Mouse (Mus musculus): ENCODE results near the gene Nav2. TPM values are rescaled to one million over a fixed set of nuclear protein-coding genes. Genes with fewer than 3 reads are reported as not detected.
A peak's percentile ranks its signal among the peaks of the same experiment; 100 is the strongest.

Gene Nav2
- polyA plus RNA-seq, 1 experiment from 2014 or later, result 2.8 TPM

GRCm38 (mm10) chr7:48894152-48894551 is 14.4 kb upstream of the Nav2 start:
- H3K9me3 ChIP-seq (replicated peaks), result no peaks in the 10 kb centered on the region
- H3K9ac ChIP-seq, result no peak overlapping the region
- no peak overlapping the region for H3K4me2 ChIP-seq
- WGBS (ENCODE audit: insufficient replicate concordance), result under 1% methylated on average over 6 of the region's 6 CpGs
- H3K4me1 ChIP-seq, result peaks cover 5% of the 10 kb centered on the region
- peaks cover 14% of the 10 kb centered on the region for H3K27me3 ChIP-seq (replicated peaks)
- no peak overlapping the region for H3K4me3 ChIP-seq
- no peak overlapping the region for H3K27ac ChIP-seq
- H3K36me3 ChIP-seq, result no peaks in the 10 kb centered on the region
- ATAC-seq, result no peak

DNA sequence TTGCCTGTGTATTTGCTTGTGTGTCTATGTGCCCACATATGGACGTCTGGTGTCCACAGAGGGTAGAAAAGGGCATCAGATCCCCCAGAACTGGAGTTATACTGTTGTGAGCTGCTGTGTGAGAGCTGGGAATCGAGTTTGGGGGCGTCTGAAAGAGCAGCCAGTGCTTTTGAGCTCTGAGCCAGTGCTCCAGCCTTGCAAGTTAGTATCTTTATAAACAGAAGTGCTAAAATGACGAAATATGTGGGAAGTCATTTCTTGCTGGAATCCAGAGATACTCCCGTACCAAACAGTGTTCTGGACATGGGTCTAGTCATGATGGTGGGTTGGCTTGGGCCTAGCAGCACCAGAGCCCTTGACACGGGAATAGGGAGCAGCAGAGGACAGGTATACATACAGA is 13.8 kb upstream of the Nav2 start:
- H3K27me3 ChIP-seq (replicated peaks), result peaks cover 20% of the 10 kb centered on the region
- H3K4me3 ChIP-seq, result no peak overlapping the region
- H3K4me1 ChIP-seq, result peaks cover 5% of the 10 kb centered on the region
- no peaks in the 10 kb centered on the region for H3K36me3 ChIP-seq
- no peak for ATAC-seq
- H3K27ac ChIP-seq, result no peak overlapping the region
- 50% methylated on average over 6 of the region's 6 CpGs for WGBS (ENCODE audit: insufficient replicate concordance)
- H3K4me2 ChIP-seq, result no peak overlapping the region
- H3K9ac ChIP-seq, result no peak overlapping the region
- H3K9me3 ChIP-seq (replicated peaks), result no peaks in the 10 kb centered on the region

GRCm38 (mm10) chr7:48895475-48895874 is 13.0 kb upstream of the Nav2 start:
- Histone ChIP-seq H3K4me3 (no peak overlapping the region), H3K9ac (no peak overlapping the region), H3K27ac (no peak overlapping the region), H3K27me3 (replicated peaks) (peaks cover 21% of the 10 kb centered on the region), H3K9me3 (replicated peaks) (no peaks in the 10 kb centered on the region), H3K36me3 (no peaks in the 10 kb centered on the region), H3K4me1 (peaks cover 5% of the 10 kb centered on the region), H3K4me2 (no peak overlapping the region)
- ATAC-seq, result no peak
- WGBS (ENCODE audit: insufficient replicate concordance), result 81% methylated on average over 4 of the region's 4 CpGs

GRCm38 (mm10) chr7:48896051-48896450 is 12.5 kb upstream of the Nav2 start:
- Histone ChIP-seq H3K4me2 (no peak overlapping the region), H3K36me3 (no peaks in the 10 kb centered on the region), H3K27me3 (replicated peaks) (peaks cover 21% of the 10 kb centered on the region), H3K4me1 (peaks cover 5% of the 10 kb centered on the region), H3K27ac (no peak overlapping the region), H3K9ac (no peak overlapping the region), H3K9me3 (replicated peaks) (no peaks in the 10 kb centered on the region), H3K4me3 (no peak overlapping the region)
- WGBS (ENCODE audit: insufficient replicate concordance), result 53% methylated on average over 4 of the region's 4 CpGs
- ATAC-seq, result no peak

DNA sequence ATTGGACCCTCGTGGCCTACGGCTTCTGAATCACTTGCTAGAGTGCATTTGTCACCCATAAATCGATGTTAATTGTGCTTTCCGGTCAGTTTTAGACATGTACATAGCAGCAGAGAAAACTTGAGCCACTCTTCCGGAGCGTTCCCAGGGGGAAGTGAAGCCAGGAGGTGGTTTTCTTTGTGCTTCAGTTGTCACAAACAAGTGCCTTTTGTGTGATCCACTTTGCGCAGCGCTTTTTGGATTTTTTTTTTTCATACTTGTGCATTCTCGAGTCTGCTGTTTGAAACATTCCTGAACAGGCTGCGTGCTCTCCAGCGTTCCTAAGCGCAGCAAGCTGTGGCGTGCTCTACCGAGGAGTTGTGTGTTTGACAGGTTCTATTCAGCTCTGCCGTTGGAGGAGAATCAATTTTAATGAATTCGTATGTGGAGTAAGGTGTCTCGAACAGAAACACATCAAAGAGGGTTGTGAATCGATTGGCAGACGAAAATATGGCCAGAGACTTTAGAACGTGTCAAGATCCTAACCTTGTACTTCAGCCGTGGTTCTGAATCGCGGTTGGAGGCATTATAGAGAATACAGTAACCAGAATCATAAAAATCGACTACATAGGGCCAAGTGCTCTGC is 10.9 kb upstream of the Nav2 start:
- WGBS (ENCODE audit: insufficient replicate concordance), result 69% methylated on average over 24 of the region's 24 CpGs
- Histone ChIP-seq H3K9ac (no peak overlapping the region), H3K4me2 (no peak overlapping the region), H3K4me1 (peaks cover 5% of the 10 kb centered on the region), H3K27ac (no peak overlapping the region), H3K27me3 (replicated peaks) (peaks cover 21% of the 10 kb centered on the region), H3K36me3 (no peaks in the 10 kb centered on the region), H3K4me3 (no peak overlapping the region), H3K9me3 (replicated peaks) (no peaks in the 10 kb centered on the region)
- no peak for ATAC-seq

- H3K36me3 ChIP-seq, result no peaks in the 10 kb centered on the region
- H3K27me3 ChIP-seq (replicated peaks), result peaks cover 21% of the 10 kb centered on the region
- no peak overlapping the region for H3K27ac ChIP-seq
- H3K9me3 ChIP-seq (replicated peaks), result no peaks in the 10 kb centered on the region
- WGBS (ENCODE audit: insufficient replicate concordance), result 20% methylated on average over 9 of the region's 9 CpGs
- H3K4me3 ChIP-seq, result no peak overlapping the region
- H3K4me2 ChIP-seq, result no peak overlapping the region
- peaks cover 5% of the 10 kb centered on the region for H3K4me1 ChIP-seq
- no peak overlapping the region for H3K9ac ChIP-seq
- no peak for ATAC-seq
These were observed 10.1 kb upstream of the Nav2 start for GRCm38 (mm10) chr7:48898416-48898815.

- ATAC-seq, result no peak
- Histone ChIP-seq H3K27me3 (replicated peaks) (peaks cover 19% of the 10 kb centered on the region), H3K4me1 (peaks cover 5% of the 10 kb centered on the region; the same call in 1 of the 2 replicates), H3K4me2 (no peak overlapping the region), H3K36me3 (no peaks in the 10 kb centered on the region), H3K27ac (no peak overlapping the region), H3K9ac (no peak overlapping the region), H3K4me3 (no peak overlapping the region), H3K9me3 (replicated peaks) (no peaks in the 10 kb centered on the region)
- 49% methylated on average over 8 of the region's 8 CpGs for WGBS (ENCODE audit: insufficient replicate concordance)
These were observed 7.9 kb upstream of the Nav2 start for GRCm38 (mm10) chr7:48900408-48901167.

GRCm38 (mm10) chr7:48902454-48902853 is 6.1 kb upstream of the Nav2 start:
- H3K9me3 ChIP-seq (replicated peaks), result no peaks in the 10 kb centered on the region
- no peak overlapping the region for H3K4me3 ChIP-seq
- 22% methylated on average over 2 of the region's 2 CpGs for WGBS (ENCODE audit: insufficient replicate concordance)
- no peak for ATAC-seq
- peaks cover 5% of the 10 kb centered on the region; the same call in 1 of the 2 replicates for H3K4me1 ChIP-seq
- no peak overlapping the region for H3K27ac ChIP-seq
- H3K9ac ChIP-seq, result no peak overlapping the region
- no peak overlapping the region for H3K4me2 ChIP-seq
- peaks cover 16% of the 10 kb centered on the region for H3K27me3 ChIP-seq (replicated peaks)
- no peaks in the 10 kb centered on the region for H3K36me3 ChIP-seq

GRCm38 (mm10) chr7:48909342-48909671 is 791 bp downstream of the Nav2 start:
- Histone ChIP-seq H3K27ac (peak overlapping the region; percentile 34; the same call in 1 of the 2 replicates), H3K9me3 (replicated peaks) (no peaks in the 10 kb centered on the region), H3K27me3 (replicated peaks) (no peaks in the 10 kb centered on the region), H3K4me3 (no peak overlapping the region), H3K4me2 (0 out of 2 replicates have a peak overlapping the region, but pooled peaks have one; percentile 1), H3K4me1 (peaks cover 10% of the 10 kb centered on the region), H3K36me3 (no peaks in the 10 kb centered on the region), H3K9ac (no peak overlapping the region)
- WGBS (ENCODE audit: insufficient replicate concordance), result 31% methylated on average over 4 of the region's 4 CpGs
- no peak for ATAC-seq

- H3K27ac ChIP-seq, result no peak overlapping the region
- no peak overlapping the region for H3K9ac ChIP-seq
- no peak overlapping the region for H3K4me2 ChIP-seq
- H3K4me1 ChIP-seq, result peaks cover 10% of the 10 kb centered on the region
- 62% methylated on average over 6 of the region's 6 CpGs for WGBS (ENCODE audit: insufficient replicate concordance)
- no peaks in the 10 kb centered on the region for H3K27me3 ChIP-seq (replicated peaks)
- no peak overlapping the region for H3K4me3 ChIP-seq
- no peaks in the 10 kb centered on the region for H3K36me3 ChIP-seq
- ATAC-seq, result no peak
- H3K9me3 ChIP-seq (replicated peaks), result no peaks in the 10 kb centered on the region
These were observed 1.8 kb downstream of the Nav2 start for GRCm38 (mm10) chr7:48910282-48910681.

- Histone ChIP-seq H3K9ac (no peak overlapping the region), H3K4me1 (peaks cover 10% of the 10 kb centered on the region), H3K9me3 (replicated peaks) (no peaks in the 10 kb centered on the region), H3K4me3 (no peak overlapping the region), H3K36me3 (no peaks in the 10 kb centered on the region), H3K27ac (no peak overlapping the region), H3K27me3 (replicated peaks) (no peaks in the 10 kb centered on the region), H3K4me2 (no peak overlapping the region)
- no peak for ATAC-seq
These were observed 2.6 kb downstream of the Nav2 start for GRCm38 (mm10) chr7:48911146-48911545.

DNA sequence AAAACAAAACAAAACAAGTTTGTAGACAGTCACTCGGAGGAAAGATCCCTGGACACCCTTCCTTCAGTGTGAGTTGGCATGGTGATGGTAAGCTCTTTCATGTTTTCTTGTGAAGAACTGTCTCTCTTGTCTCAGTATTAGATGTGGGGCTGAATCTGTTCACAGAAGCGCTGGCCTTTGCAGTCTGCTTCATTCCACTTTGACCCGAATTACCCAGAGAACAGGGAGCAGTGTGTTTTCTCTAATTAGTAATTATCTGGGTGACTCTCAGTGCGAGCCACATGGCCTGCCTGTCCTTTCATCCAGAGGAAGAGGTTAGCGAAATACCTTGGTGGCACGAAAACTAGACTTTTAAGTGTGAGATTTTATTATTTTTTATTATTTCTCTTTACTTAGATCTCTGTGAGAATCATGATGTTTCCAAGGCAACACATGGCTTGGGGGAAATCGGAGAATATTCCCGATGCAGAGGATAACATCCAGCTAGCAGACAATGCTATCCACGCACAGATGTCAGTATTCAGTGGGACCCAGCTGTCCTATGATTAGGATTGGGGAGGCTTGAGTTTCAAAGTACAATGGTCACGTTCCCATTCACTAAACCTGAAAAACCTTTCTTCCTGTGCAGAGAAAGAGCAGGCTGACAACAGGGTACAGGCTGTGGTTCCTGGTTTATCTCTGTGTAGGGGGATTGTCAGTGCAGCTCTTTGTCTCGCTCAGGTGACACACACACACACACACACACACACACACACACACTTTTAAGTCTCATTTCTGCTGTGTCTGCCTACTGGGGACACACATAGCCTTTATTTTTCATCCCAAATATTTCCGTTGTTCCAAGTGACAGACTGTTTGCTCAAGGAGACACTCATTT is 6.4 kb downstream of the Nav2 start:
- Histone ChIP-seq H3K9ac (no peak overlapping the region), H3K4me1 (no peaks in the 10 kb centered on the region), H3K27me3 (replicated peaks) (peaks cover 6% of the 10 kb centered on the region), H3K4me3 (no peak overlapping the region), H3K4me2 (no peak overlapping the region), H3K9me3 (replicated peaks) (no peaks in the 10 kb centered on the region), H3K27ac (no peak overlapping the region), H3K36me3 (no peaks in the 10 kb centered on the region)
- WGBS (ENCODE audit: insufficient replicate concordance), result 61% methylated on average over 12 of the region's 12 CpGs
- ATAC-seq, result no peak

Measured in liver, embryonic 12.5 days (tissue).